Mouse (Mus musculus) heart, adult 11 months (tissue): Measurements from ENCODE around the gene Rilpl1.
"Not testable (repeated sequence)": the region's sequence is repeated elsewhere in the genome, so short reads cannot be mapped to it uniquely, and the experiment has no call there.

Experiments
- DNase-seq: peaks from one replicate; pipeline ENCODE4 v3.0.0; 2022

Gene Rilpl1

DNA sequence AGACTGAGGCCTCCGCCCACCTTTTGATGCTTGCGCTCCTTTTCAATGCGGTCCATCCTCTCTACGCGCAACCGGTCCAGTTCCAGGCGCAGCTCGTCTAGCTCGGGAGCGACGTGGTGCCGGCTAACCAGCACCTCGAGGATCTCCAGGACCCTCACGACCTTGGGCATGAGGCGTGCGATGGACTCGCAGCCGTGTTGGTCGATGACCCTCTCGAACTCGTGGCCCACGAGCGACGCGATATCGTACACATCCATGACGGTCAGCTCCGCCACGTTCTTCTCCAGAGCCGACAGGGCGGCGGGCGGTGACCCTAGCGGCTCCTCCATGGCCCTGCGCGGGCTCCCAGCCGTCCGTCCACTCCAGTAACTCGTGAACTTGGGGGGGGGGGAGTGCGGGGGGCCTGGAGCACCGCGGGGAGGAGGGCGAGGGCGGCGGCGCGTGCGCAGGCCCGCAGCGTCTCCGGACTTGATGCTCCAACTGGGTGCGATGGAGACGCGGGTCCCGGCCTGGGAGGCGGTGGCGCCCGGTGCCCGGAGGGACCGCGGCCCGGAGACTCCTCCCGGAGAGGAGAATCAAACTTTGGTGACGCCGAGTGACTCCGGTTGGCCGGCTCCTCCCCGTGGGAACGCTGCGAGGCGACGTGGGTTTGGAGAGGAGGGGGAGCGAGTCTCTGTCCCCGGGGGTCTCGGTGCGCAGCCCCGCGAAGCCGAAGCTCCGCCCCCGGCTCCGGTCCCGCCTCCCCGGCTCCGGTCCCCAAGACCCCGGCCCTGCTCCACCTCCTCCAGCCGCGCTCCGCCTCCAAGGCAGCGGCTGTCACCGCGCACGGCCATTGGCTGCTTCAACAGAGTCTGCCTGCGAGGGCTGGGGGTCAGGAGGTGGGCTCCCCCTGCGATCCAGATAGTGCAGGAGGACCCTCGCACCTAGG is at the start of gene Rilpl1:
Rilpl1 (minus strand) TSS at position 737 of the 928 bp plus-strand sequence.
- peak; percentile 99 for DNase-seq

DNA sequence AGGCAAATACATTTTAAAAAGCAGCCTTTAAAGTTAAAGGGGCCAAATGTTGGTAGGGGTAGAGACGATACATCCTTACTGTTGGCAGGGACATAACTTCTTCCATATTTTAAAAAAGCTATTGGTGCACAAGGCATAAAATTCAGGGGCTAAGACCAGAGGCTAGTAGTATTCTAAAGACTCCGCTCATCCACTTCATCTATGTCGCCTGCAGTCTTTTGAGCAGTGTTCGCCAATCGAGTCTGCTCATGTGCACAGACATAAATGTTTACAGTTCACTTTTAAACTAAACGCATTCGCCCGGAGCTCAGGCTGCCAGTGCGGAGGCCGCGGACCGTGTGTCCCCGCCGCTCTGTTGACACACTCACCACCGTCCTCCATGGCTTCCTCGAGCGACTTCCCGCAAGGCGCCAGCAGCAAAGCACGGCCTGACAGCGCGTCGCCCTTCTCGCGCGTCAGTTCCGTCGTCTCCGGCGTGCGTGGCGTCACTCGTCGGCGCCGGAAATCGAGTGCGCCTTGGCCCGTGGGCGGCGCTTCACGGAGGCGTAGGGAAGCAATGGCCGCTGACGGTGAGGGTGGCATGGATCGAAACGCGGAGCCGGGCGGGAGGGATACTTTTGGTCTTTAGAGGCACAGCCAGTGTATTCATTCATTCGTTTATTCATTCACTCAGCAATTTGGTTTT is 47.6 kb upstream of the Rilpl1 start, which contains the start of the genes Eif2b1 and Gtf2h3:
Eif2b1 (minus strand) TSS at position 499 of the 685 bp plus-strand sequence.
Gtf2h3 (plus strand) TSS at position 508 of the 685 bp plus-strand sequence.
- peak; percentile 99 for DNase-seq

DNA sequence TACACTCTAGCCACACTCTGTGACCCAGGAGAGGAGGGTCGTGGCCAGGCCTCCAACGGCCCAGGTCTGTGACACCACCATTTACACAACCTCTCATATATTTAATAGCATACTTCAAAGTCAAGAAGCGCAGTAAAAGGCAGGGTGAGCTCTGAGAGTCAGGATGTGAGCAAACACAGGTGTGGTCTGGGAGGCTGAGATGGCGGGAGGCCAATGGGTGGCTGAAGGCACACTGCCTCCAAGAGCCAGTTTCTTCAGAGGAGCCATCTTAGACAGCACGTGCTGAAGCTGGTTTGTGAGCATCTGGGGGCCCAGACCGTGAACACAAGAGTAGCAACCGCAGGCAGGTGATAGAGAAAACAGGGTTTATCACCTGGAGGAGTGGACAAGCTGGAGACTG is 44.3 kb upstream of the Rilpl1 start:
- DNase-seq = peak; percentile 67

DNA sequence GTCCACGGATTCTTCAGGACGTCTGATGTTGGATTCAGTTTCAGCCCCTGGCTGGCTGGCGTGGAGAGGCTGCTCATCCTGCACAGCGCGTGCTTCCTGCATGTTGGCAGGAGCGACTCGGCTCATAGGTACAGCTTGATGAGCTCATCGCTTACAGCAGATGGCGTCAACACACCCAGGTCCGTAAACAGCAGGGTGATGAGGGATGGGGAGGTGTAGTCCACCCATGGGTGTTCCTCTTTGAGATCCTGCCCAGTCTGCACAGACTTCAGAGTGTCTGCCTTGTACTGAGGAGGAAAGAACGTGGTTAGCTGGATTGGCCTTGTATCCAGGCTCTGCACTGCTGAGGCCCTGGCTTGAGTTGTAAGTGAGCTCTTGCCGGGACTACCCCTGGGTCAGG is 39.9 kb upstream of the Rilpl1 start:
- DNase-seq = peak; percentile 89

DNA sequence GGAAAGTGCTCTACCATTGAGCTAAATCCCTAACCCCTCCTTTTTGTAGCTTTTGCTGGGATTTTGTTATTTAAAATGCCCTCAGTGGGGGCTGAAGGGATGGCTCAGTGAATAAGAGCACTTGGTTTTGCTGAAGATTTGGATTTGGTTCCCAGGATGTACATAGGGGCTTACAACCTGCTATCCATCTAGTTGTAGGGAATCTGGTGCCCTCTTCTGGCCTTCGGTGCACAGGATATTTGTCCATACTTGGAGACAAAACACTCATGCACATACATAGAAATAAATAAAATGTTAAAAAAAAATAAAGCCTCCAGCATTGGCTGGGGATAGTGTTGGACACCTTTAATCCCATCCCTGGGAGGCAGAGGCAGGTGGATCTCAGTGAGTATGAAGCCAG is 24.0 kb upstream of the Rilpl1 start:
- no peak for DNase-seq

DNA sequence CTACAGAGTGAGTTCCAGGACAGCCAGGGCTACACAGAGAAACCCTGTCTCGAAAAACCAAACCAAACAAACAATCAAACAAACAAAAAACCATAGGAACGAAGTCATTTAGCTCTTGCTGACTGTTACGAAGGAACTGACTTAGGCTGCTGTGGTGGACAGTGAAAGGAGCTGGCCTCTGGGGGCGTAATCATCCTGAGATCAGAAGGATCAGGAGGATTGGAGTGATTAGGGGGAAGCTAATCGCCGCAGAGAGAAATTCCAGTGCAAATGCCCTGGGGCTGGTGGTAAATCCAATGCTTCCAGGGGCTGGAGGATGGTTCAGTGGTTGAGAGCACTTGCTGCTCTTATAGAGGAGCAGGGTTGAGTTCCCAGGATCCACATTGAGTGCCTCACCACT is 22.4 kb upstream of the Rilpl1 start:
- peak; percentile 84 for DNase-seq

DNA sequence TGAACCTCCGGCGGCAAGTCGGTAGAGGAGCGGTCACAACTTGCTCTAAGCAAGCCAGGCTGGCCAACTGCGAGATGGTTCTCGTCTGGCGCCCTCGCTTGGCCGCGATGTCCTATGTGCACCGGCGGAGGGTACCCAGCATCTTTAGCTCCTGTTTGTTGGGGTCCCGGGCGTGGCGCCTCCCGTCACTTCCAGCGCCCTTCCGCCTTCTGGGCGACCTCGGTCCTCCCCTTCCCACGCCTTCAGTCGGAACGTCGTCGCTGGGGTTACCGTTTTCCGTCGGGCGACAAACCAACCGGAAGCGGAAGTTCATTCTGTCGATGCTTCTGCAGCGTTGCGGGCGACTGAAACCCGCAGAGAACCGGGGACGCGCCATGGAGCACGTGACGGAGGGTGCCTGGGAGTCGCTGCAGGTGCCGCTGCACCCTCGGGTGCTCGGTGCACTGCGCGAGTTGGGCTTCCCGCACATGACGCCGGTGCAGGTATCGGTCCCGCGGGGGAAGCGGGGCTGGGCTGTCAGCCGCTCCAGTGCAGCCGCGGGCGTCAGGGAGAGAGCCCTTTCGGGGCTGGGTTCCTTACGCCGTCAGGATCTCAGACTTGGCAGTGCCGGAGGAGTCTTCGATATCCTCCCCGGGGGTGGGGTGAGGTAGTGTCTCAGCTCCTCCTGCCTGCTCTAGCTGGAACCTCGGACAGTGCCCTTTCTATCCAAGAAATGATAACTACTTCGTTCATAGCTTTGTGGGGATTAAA is 21.5 kb upstream of the Rilpl1 start, which contains the start of gene Ddx55:
Ddx55 (plus strand) TSS at position 307 of the 750 bp plus-strand sequence.
- peak; percentile 99 for DNase-seq

DNA sequence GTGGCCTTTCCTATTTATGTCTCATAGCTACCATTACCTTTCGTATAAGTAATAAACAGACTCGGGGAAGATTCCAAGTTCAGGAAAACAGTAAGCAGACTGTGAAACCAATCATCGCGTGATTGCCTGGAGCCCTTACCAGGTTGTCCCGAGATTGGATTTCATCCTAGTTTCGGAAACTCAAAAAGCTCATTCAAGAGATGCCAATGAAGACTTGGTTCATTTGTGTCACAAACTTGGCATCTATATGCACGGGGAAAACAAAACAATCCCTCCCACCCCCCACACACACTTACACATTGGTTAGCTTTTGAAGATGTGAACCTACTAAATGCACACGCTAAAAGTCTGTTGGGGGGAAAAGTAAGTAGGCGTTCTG is 20.9 kb upstream of the Rilpl1 start:
- DNase-seq = no peak

DNA sequence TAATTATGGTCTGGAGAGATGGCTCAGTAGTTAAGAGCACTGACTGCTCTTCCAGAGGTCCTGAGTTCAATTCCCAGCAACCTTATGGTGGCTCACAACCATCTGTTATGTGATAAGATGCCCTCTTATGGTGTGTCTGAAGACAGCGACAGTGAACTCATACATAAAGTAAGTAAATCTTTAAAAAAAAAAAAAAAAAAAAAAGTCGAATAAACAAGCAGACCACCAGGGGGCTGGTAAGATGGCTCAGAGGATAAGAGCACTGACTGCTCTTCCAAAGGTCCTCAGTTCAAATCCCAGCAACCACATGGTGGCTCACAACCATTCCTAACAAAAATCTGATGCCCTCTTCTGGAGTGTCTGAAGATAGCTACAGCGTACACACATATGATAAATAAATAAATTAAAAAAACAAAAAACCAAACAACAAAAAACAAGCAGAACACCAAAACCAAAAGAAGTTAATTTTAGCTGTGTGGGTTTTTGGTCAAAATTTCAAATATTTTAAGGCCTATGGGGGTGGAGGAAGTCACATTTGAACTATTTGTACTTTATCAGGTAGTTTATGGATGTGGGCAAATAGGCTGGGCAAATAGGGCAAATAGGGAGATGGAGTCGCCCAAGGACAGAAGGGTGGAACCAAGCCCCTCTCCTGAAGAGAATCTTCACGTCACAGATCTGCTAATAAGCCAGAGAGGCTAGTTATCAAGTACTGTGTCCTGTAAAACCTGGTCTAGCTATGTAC is 20.3 kb upstream of the Rilpl1 start:
- DNase-seq = not testable (repeated sequence)

DNA sequence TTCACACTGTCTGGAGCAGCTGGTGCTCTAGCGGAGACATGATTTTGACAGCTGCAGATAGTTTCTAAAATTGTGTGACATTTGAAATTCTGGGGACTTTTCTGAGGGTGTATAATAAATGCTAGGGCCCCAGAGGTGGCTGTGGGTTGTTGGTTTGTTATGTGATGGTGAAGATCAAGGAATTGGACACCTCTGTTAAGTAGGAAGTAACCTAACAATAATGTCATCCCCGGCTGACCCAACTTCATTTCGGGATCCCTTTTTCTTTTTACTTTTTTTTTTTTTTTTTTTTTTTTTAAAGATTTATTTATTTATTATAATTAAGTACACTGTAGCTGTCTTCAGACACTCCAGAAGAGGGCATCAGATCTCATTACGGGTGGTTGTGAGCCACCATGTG is 19.5 kb upstream of the Rilpl1 start:
- DNase-seq = not testable (repeated sequence)

DNA sequence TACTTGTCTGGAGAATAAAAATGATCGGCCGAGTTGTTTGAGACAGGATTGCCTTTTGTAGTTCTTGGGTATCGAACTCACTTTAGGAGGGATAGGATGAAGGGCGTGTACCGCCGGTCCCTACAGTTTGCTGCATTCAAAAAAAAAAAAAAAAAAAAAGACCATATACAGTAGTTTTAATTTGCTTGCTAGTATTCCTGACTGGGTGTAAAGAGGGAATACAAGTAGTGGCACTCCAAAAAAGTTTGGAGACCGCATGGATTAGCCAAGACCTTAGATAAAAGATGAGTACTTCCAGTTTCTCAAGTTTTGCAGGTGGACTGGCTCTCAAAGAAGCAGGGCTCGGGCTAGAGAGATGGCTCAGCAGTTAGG is 10.4 kb upstream of the Rilpl1 start:
- peak; percentile 88 for DNase-seq

DNA sequence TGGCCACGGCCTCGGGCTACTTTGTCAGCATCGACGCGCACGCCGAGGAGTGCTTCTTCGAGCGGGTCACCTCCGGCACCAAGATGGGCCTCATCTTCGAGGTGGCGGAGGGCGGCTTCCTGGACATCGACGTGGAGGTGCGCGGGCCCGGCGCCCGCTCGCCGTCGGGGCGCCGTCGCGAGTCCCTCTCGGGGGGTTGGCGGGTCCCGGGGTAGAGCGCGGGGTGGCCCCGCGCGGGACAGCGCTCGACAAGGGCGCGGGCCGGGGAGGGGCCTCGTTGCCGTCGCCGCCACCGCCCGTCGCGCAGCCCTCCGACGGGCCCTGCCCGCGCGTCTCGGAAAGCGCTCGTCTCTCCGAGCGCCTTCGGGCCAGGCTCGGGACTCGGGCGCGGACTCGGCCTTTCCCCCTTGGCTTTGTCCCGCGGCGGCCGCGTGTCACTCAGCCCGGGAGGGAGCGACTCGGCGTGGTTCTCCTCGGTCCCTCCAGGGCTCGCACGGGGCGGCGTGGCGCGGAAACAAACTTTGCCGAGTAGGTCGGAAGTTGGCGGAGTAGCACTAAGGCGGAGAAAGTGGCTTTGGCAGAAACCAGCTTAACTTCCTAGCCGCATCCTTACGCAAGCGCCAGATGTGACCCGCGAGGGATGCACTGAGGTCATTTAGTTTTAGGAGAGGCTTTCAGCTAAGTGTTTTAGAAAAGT is 9.9 kb upstream of the Rilpl1 start:
- peak; percentile 98 for DNase-seq

DNA sequence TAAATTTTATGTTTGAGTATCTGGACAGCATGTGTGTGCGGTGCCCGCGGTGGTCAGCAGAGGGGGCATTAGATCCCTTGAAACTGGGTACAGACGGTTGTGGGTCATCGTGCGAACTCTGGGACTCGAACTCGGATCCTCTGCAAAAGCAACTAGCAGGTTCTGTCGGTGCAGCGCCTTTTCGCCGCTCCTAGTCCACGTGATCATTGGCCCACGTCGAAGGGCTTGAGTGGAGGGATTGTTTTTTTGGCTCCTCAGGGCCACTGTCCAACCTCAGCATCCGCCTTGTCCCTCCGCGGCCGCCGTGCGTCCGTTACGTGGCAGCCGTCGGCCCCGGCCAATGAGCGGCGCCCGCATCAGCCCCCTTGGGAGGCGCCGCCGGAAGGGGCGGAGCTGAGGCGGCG is 9.2 kb upstream of the Rilpl1 start, which contains the start of gene Tmed2:
Tmed2 (plus strand) TSS at position 313 of the 404 bp plus-strand sequence.
- DNase-seq = peak; percentile 100

DNA sequence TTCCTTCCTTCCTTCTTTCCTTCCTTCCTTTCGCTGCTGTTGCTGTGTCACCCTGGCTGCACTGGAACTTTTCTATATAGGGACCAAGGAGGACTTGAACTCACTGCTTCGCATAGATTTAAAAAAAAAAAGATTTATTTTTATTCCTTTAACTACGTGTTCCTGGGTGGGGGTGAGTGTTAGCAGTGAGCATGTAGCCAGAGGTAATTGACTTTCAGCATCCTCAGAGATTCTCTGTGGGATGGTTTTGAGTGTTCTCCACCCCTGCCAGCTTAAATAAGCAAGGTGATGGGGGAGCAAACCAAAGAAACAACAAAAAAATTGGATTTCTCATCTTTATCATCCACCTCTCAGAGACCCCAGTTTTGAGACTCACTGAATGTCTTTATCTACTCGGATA is 8.7 kb upstream of the Rilpl1 start:
- peak; percentile 85 for DNase-seq

DNA sequence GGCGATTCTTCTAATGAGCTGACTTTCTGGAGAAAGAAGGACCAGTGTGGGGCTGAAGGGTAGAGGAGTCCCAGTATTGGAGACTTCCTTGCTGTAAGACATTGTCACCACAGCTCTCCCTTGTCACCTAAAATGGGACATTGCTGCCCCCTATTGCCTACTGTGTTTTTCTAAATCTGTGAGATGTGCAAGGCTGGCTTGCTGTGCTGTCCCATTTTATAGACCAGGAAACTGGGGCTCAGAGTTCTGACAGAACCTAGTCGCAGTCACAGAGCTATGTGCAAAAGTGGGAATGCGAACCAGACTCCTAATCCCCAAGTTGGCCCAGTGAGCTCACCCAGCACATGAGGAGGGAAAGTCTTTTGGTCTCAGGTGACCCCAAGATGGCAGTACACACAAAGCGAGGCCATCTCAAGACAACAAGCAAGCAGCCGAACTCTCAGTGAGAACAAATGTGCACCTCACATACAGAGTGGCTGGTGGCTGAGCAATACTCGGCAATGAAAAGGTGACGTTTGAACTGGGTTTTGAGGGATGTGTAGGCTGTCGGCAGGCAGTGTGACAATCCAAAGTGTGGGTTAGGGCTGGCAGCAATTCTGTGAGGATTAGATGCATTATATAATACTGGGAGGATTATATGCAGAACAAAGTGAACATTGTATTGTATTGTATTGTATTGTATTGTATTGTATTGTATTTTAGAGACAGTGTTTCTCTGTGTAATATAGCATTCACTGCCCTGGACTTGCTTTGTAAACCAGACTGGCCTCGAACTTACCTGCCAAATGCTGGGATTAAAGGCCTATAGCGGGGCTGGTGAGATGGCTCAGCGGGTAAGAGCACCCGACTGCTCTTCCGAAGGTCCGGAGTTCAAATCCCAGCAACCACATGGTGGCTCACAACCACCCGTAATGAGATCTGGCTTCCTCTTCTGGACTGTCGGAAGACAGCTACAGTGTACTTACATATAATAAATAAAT is 7.9 kb upstream of the Rilpl1 start:
- DNase-seq = peak; percentile 92

DNA sequence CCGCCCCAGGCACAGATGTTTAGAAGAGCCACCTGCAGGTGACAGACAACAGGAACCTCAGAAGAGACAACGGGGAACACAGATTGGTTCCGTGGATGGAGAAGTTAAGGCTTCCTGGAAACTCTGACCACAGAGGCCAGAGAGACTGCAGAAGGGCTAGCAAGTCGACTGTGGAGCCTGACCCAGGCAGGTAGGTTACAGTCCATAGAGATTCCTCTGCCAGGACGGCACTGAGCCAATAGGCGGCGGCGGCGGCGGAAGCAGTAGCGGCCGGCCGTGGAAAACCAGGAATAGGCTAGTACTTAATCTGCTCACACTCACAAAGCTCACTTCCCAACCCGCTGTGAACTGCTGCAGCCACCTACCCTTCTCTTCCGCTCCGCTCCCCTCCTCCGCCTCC is 5.6 kb upstream of the Rilpl1 start:
- DNase-seq = peak; percentile 97

DNA sequence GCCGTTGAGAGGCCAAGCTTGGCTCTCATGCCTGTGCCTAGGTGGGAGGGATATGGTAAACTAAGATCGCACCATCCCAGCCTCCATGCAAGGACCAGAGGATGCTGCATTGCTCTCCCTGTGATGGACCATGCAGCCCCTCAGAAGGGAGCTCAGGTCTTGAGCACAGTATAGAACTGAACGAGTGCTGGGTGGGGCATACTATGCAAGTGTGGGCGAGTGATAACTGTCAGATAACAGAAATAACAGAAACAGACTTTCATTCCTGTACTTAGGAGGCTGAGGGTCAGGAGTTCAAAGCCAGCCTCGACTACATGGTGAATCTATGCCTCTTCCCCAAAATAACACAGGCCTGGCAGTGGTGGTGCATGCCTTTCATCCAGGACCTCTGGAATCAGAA is 3.8 kb upstream of the Rilpl1 start:
- DNase-seq = peak; percentile 87

DNA sequence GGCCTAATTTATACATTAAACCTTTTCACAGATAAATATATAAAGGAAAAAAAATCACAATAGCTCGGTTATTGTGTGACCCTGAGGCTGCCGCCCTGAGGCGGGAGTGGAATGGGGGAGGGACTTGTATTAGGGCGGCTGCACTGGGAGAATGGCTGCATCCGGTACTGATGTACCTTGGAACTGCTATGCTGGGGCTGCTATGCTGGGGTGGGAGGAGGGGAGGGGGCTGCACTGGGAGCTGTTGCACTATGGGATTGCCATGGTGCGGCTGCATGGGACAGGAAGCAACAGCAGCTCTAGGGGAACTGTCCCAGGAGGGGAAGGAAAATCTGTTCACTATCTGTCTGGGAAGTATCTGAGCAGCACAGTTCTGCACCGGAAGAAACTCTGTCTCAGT is 1.3 kb upstream of the Rilpl1 start:
- DNase-seq = peak; percentile 95

DNA sequence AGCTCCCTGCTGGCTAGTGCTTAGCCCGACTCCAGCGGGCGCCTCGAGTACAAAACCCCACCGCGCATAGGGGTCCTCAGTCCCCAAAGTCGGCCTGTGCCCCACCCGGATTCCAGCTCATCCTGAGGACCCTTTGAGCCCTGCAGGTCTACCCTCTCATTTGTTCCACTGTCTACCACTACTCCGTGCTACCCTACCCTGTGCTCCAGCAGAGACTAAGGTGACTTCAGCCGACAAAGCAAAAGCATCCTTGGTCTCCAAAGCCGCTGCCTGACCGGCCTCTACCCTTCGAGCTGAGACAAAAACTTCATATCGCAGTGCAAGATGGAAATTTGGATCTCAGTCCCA is 366 bp upstream of the Rilpl1 start:
- DNase-seq = no peak

DNA sequence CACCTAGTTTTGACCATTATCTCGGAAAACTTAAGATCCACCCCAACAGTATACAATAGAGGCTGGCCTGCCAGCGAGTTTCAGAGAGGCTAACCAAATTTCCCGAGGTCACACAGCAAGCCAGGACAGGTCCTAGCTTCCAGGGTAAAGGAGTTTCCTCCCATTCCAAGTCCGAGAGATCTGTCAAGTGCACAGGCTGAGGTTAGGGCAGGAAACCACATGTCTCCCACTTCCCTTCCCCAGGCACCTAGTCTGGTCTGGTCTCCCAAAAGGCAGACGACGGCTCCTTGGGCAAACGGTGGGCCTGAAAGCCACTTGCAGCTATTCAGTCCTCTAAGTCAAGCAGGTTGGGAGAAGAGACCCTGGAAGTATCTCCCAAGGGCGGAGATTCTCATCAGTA is 1.5 kb downstream of the Rilpl1 start:
- peak; percentile 95 for DNase-seq
